Mouse (Mus musculus): ENCODE data around the gene Apip.

DNA sequence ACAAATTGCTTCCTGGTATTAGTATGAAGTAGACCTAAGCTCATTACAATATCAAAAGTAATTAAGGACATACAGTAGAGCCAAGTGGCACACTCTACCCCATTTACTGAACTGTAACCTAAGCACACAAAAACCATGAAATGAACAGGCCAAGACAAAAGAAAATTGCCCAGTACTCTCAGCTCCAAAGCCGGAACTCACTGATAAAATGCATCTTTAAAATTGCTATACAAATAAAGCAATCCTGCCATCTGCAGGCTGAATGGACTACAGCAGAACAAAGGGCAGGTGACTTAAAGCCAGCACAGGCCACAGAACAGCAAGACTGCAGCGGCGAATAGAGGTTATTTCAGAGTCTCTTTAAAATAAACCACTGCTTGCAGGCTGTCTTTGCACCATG, 10.6 kb upstream of the Apip start:
- no peak for TF ChIP-seq EP300 (IDR thresholded peaks at IDR 0.05)
- TF ChIP-seq CTCF (IDR thresholded peaks at IDR 0.05), result peak; percentile 82
